ENCODE assay signal across 16 mouse cellular contexts in genomic region chr17:49262394-49262793, GRCm38 (mm10).
"Had no signal": no experiment of that assay in that cellular context is flagged by ENCODE, and none has a peak within 500 bp of the region (broad histone marks: within the 10 kb centered on the region; RNA-seq: fewer than 3 reads in every experiment).

No protein-coding gene starts in this region.

- H3K27ac ChIP-seq: kidney, embryonic 15.5 days; limb, embryonic 12.5 days; liver, embryonic 13.5 days; lung, embryonic 15.5 days; macrophage; midbrain, embryonic 12.5 days; neural tube, embryonic 12.5 days had no signal

- H3K27me3 ChIP-seq: kidney, embryonic 15.5 days; limb, embryonic 12.5 days; liver, embryonic 13.5 days; lung, embryonic 15.5 days; megakaryocyte, embryonic 14.5 days; midbrain, embryonic 12.5 days; neural tube, embryonic 12.5 days had no signal

- H3K9ac ChIP-seq: kidney, embryonic 15.5 days; limb, embryonic 12.5 days; liver, embryonic 13.5 days; liver, postnatal 0 days; lung, embryonic 15.5 days; midbrain, embryonic 12.5 days; neural tube, embryonic 12.5 days had no signal

- H3K36me3 ChIP-seq: kidney, embryonic 15.5 days; limb, embryonic 12.5 days; liver, embryonic 13.5 days; lung, embryonic 15.5 days; midbrain, embryonic 12.5 days; neural tube, embryonic 12.5 days had no signal

- DNase-seq: kidney, adult 2 months; kidney, postnatal 14 days; liver; liver, embryonic 13.5 days; liver, postnatal 0 days; lung, postnatal 14 days; right cerebral cortex, adult 18-20 months; right cerebral cortex, postnatal 25 days; thymus, postnatal 36 days had no signal

- H3K4me2 ChIP-seq: kidney, embryonic 15.5 days; limb, embryonic 12.5 days; liver, embryonic 13.5 days; lung, embryonic 15.5 days; midbrain, embryonic 12.5 days; neural tube, embryonic 12.5 days had no signal

- H3K4me1 ChIP-seq: kidney, embryonic 15.5 days; limb, embryonic 12.5 days; liver, embryonic 13.5 days; lung, embryonic 15.5 days; megakaryocyte, embryonic 14.5 days; midbrain, embryonic 12.5 days; neural tube, embryonic 12.5 days had no signal

- H3K9me3 ChIP-seq: kidney, embryonic 15.5 days; liver, embryonic 13.5 days; lung, embryonic 15.5 days; midbrain, embryonic 12.5 days; neural tube, embryonic 12.5 days had no signal

- ATAC-seq: liver, postnatal 0 days had no signal

- H3K4me3 ChIP-seq: kidney, embryonic 15.5 days; limb, embryonic 12.5 days; liver, embryonic 13.5 days; lung, embryonic 15.5 days; megakaryocyte, embryonic 14.5 days; midbrain, embryonic 12.5 days; neural tube, embryonic 12.5 days had no signal
